Mouse (Mus musculus) kidney, postnatal 14 days (tissue): ENCODE data around the gene Folr2.
A peak's percentile ranks its signal among the peaks of the same experiment; 100 is the strongest.

ENCODE experiments used
- DNase-seq: peaks from one replicate; pipeline ENCODE4 v3.0.0; 2022; ENCODE audit warnings: mixed read lengths

The Folr2 gene

DNA sequence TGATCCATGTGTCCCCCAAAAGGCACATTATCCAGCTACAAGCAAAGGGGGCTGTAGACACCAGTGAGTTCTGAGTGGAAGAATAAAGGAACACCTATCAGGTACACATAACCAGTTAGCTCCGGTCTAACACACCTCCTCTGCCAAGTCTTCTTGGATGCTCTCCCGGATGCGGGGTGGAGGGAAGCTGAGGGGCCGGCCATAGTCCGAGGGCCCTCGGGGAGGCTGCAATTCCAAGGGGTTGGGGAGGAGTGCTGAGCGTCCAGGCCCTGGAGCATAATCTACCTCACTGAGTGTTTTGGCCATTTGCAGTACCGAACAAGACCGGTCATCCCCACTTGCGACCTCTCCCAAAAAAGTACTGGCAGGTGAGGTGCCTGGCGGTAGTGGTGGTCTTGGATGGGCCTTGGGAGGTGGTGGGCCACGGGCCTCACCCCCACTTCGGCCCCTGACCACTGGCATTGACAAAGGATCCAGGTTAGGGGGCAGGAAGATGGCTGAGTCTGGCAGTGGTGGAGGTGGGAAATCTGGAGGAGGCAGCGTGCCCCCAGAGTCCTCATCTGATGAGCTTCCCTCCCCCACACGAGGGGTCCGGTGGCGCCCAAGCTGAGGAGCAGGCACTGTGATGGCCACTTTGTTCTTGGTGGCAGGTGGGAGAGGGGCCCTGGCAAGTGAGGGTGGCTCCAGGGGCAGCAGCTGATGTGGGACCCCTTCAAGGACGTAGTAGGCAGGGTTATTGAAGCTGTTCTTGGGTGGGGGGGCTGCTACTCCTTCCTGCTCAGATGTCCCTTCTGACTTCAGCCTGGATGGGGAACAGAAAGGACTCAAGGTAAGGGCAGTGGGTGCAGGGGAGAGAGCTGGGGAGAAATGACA, 33.0 kb downstream of the Folr2 start:
- peak; percentile 61 for DNase-seq

DNA sequence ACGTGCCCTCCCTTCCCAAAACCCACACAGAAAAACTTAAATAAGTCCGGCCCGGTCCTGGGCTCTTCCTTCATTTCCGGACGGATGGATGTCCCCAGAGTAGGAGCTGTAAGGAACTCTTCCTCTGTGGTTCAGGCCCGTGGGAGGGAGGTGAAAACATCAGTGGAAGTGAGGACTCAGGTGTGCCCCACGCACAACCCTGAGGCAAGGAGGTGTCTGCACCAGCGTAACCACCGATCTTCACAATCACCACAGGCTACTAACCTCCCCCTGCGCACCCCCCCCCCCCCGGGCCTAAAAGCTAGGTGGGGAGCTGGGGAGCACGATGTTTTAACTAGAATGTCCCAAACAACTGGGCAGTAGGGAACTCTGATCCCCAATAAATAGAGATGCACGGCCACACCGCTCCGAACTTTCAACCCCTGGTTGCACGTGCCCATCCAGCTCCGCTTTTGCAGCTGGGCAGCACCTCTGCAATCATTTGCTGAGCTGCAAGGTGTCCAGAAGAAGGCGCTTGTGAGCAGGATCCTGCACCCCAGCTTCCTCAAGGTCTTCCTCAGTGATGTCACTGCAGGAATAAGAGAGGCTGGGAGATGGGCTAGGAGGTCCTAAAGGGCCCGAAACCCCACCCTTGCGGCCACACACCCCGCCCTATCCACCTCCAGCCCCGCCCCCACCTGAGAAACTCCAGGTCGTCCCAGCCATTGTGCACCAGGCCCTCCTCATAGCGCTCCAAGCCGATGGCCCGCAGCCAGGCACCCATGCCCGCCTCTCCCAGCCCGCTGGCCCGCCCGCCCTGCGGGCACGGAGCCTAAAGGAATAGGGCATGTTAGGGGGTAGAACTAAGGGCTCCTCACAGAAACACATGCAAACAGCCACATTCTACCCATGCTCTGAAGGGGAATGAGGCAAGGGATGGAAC, 33.9 kb downstream of the Folr2 start:
- peak; percentile 64 for DNase-seq

DNA sequence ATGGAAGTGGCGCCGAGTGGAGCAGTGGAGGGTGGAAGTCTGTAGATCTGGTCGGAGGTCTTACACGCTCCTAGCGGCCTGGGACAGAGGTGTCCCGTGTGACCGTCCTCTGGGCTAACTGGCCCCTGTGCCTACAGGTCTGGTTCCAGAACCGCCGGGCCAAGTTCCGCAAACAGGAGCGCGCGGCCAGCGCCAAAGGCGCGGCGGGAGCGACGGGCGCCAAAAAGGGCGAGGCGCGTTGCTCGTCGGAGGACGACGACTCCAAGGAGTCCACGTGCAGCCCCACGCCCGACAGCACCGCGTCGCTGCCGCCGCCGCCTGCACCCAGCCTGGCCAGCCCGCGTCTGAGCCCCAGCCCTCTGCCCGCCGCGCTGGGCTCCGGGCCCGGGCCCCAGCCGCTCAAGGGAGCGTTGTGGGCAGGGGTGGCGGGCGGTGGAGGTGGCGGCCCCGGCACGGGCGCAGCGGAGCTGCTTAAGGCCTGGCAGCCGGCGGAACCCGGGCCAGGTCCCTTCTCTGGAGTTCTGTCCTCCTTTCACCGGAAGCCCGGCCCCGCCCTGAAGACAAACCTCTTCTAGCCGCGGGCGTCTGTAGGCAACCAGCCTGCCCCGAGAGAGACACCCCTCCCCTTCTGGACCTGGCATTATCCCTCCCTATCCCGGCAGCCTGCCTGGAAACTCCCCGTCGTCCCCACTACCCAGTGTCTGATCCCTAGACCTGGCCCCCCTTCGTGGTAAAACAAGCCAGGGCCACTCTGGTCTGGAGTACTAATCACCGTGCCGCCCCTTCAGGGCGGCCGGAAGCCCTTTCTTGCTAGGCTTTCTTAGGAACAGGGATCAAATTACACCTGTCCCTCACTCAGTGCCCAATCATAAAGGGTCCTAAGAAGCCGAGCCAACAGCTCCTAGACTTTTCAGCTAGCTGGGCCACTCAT, 35.2 kb downstream of the Folr2 start:
- peak; percentile 60 for DNase-seq

DNA sequence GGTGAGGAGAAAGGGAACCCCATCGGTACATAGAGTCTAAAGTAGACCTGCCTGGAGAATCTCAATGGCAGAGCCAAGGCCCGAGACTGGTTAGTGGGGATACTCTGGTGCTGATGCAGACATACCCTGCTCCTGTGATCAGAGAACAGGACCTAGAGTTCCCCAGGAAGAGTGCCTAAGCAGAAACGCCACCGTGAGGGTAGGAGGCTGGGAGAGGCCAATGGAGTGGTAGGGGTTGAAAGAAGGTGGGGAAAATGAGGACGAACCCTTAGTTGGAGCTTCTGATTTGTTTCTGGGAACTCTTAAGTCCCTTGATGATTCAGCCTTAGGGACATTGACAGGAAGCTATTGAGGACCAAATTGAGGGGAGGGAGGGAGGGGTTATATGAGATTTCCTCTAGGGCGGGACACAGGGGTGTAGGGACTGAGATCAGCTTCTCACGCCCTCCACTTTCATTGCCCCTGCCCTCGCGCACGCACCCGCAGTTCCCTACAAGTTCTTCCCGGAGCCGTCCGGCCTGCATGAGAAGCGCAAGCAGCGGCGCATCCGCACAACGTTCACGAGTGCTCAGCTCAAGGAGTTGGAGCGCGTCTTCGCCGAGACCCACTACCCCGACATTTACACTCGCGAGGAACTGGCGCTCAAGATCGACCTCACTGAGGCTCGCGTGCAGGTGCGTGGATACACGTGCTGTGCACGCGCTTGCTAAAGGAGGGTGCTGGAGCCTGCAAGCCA, 36.5 kb downstream of the Folr2 start:
- DNase-seq, result no peak

DNA sequence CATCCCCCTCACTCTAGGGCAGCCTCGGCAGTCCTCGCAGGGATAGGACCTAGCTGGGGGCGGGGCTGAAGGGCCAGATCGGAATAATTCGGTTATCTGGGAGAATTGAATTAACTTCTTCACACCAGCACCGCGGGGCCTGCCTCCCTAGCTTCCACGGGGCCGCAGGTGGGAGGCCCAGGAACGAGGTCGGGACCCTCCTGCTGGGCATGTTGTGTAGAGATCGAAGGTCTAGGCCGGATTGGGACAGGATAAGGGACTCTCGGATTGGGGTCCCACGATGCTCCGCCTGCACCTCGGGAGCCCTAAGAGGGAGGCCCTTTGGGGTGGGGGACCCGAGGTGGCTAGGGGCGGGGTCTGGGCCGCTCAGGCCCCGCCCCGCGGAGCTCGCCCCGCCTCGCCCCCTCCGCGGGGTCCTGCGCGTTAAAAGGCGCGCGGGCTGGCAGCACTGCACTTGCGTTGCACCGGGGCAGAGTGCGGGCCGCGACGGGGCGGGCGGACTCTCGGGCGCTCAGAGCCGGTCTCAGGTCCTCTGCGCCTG, 39.1 kb downstream of the Folr2 start, which contains the start of gene Phox2a:
Gene Phox2a (plus strand): TSS at position 453 of the 541 bp plus-strand sequence.
- DNase-seq, result no peak
